ENCODE assay signal across 8 mouse cellular contexts in the genomic region with DNA sequence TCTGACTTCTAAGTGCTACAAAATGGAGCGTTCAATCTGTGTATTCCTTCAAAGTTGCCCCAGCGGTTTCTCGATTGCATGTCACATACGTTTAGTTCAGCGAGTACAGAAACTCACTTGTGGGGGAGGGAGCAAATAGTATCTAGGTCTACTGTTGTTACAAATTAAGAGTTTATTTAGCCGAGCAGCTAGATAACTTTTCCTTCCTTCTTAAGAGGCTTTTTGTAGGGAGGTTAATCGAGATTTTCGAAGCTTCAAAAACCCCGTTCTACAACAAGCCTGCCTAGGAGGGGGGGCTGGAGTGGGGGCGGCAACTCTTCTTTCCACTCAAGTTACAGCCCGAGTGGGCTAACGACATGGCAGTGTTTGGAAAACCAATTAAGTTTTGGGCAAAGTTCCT. TPM values are rescaled to one million over a fixed set of nuclear protein-coding genes. Genes with fewer than 3 reads are reported as not detected.
DNase-seq lines count a peak whose midpoint lies in the region; ATAC-seq and TF ChIP-seq lines count a peak whose summit lies in the region.

No protein-coding gene starts in this region.

- H3K27ac ChIP-seq in kidney, embryonic 14.5 days (ENCODE audit: low read depth, low read length): peak overlapping the region; percentile 99
- peak overlapping the region; percentile 99 for H3K27ac ChIP-seq in embryonic facial prominence, embryonic 11.5 days (replicated peaks; ENCODE audit: low read depth, low read length)
- peak overlapping the region; percentile 98 for H3K27ac ChIP-seq in intestine, embryonic 14.5 days (ENCODE audit: low read depth)
- H3K27ac ChIP-seq in midbrain, postnatal 0 days (ENCODE audit: low read depth, low read length): no peak overlapping the region

- DNase-seq in kidney, adult 18-20 months: no peak
- DNase-seq in embryonic facial prominence, embryonic 11.5 days (ENCODE audit: low spot score): peak; percentile 56
- no peak for DNase-seq in intestine, embryonic 14.5 days (ENCODE audit: low spot score)
- DNase-seq in midbrain, postnatal 0 days (ENCODE audit: low spot score): peak; percentile 12
- DNase-seq in ovary, postnatal 14 days (ENCODE audit: low spot score): no peak
- DNase-seq in gastrocnemius, postnatal 10 days: no peak
- no peak for DNase-seq in spleen, adult 18-20 months

- TF ChIP-seq CTCF in midbrain, postnatal 0 days (IDR thresholded peaks at IDR 0.05): no peak

- no peaks in the 10 kb centered on the region for H3K9me3 ChIP-seq in kidney, embryonic 14.5 days (ENCODE audit: control insufficient read depth, low read length)
- no peaks in the 10 kb centered on the region for H3K9me3 ChIP-seq in embryonic facial prominence, embryonic 11.5 days (replicated peaks; ENCODE audit: control insufficient read depth, low read length)
- no peaks in the 10 kb centered on the region for H3K9me3 ChIP-seq in intestine, embryonic 14.5 days (ENCODE audit: control insufficient read depth, low read length)
- H3K9me3 ChIP-seq in midbrain, postnatal 0 days (ENCODE audit: low read length): no peaks in the 10 kb centered on the region

- WGBS in kidney, embryonic 14.5 days: under 1% methylated on average over 12 of the region's 12 CpGs
- WGBS in embryonic facial prominence, embryonic 11.5 days: 2% methylated on average over 12 of the region's 12 CpGs
- 2% methylated on average over 12 of the region's 12 CpGs for WGBS in intestine, embryonic 14.5 days
- 1% methylated on average over 12 of the region's 12 CpGs for WGBS in midbrain, postnatal 0 days

- no peaks in the 10 kb centered on the region for H3K27me3 ChIP-seq in kidney, embryonic 14.5 days (ENCODE audit: control insufficient read depth, insufficient read depth, low read length)
- H3K27me3 ChIP-seq in embryonic facial prominence, embryonic 11.5 days (ENCODE audit: control insufficient read depth, insufficient read depth, low read length): no peaks in the 10 kb centered on the region
- no peaks in the 10 kb centered on the region for H3K27me3 ChIP-seq in intestine, embryonic 14.5 days (replicated peaks; ENCODE audit: control insufficient read depth, insufficient read depth, low read length)
- H3K27me3 ChIP-seq in midbrain, postnatal 0 days (ENCODE audit: insufficient read depth, low read length): no peaks in the 10 kb centered on the region; the same call in 1 of the 2 replicates

- ATAC-seq in kidney, embryonic 14.5 days (ENCODE audit: low FRiP score, low TSS enrichment): no peak
- ATAC-seq in embryonic facial prominence, embryonic 11.5 days (replicated peaks; ENCODE audit: insufficient number of reproducible peaks, low FRiP score, low TSS enrichment, low read depth): no peak
- ATAC-seq in intestine, embryonic 14.5 days (replicated peaks; ENCODE audit: low FRiP score, low TSS enrichment, low read depth): no peak
- ATAC-seq in midbrain, postnatal 0 days (ENCODE audit: low FRiP score): no peak

- H3K4me2 ChIP-seq in kidney, embryonic 14.5 days (replicated peaks; ENCODE audit: low read depth, low read length): peak overlapping the region; percentile 52
- peak overlapping the region; percentile 61 for H3K4me2 ChIP-seq in embryonic facial prominence, embryonic 11.5 days (ENCODE audit: low read depth, low read length)
- peak overlapping the region; percentile 80 for H3K4me2 ChIP-seq in intestine, embryonic 14.5 days (ENCODE audit: low read length)
- peak overlapping the region; percentile 93 for H3K4me2 ChIP-seq in midbrain, postnatal 0 days (ENCODE audit: low read depth, low read length, poor library complexity, severe bottlenecking)

- H3K36me3 ChIP-seq in kidney, embryonic 14.5 days (ENCODE audit: control insufficient read depth, insufficient read depth, low read length): peaks cover 28% of the 10 kb centered on the region
- no peaks in the 10 kb centered on the region; the same call in none of the 2 replicates for H3K36me3 ChIP-seq in embryonic facial prominence, embryonic 11.5 days (replicated peaks; ENCODE audit: control insufficient read depth, insufficient read depth, low read depth, low read length)
- peaks cover 36% of the 10 kb centered on the region for H3K36me3 ChIP-seq in intestine, embryonic 14.5 days (ENCODE audit: control insufficient read depth, insufficient read depth, low read length)
- no peaks in the 10 kb centered on the region for H3K36me3 ChIP-seq in midbrain, postnatal 0 days (ENCODE audit: insufficient read depth, low read length)

- peaks cover 10% of the 10 kb centered on the region for H3K4me1 ChIP-seq in kidney, embryonic 14.5 days (ENCODE audit: control insufficient read depth, insufficient read depth, low read length)
- H3K4me1 ChIP-seq in embryonic facial prominence, embryonic 11.5 days (ENCODE audit: control insufficient read depth, insufficient read depth, low read length): no peaks in the 10 kb centered on the region
- H3K4me1 ChIP-seq in intestine, embryonic 14.5 days (replicated peaks; ENCODE audit: control insufficient read depth, insufficient read depth, low read length): peaks cover 17% of the 10 kb centered on the region; the same call in 1 of the 2 replicates
- H3K4me1 ChIP-seq in midbrain, postnatal 0 days (ENCODE audit: insufficient read depth, low read length): 0 out of 2 replicates have a peak, but pooled peaks cover 2% of the 10 kb centered on the region

- H3K9ac ChIP-seq in kidney, embryonic 14.5 days (ENCODE audit: low read depth, low read length): peak overlapping the region; percentile 97
- peak overlapping the region; percentile 98 for H3K9ac ChIP-seq in embryonic facial prominence, embryonic 11.5 days (replicated peaks; ENCODE audit: low read length)
- peak overlapping the region; percentile 99 for H3K9ac ChIP-seq in intestine, embryonic 14.5 days (ENCODE audit: low read length)
- H3K9ac ChIP-seq in midbrain, postnatal 0 days (replicated peaks; ENCODE audit: low read length, poor library complexity, severe bottlenecking): no peak overlapping the region

- peak overlapping the region; percentile 95 for H3K4me3 ChIP-seq in kidney, embryonic 14.5 days (ENCODE audit: low read length)
- H3K4me3 ChIP-seq in embryonic facial prominence, embryonic 11.5 days (ENCODE audit: low read depth, low read length): peak overlapping the region; percentile 95
- H3K4me3 ChIP-seq in intestine, embryonic 14.5 days (ENCODE audit: low read depth, low read length): peak overlapping the region; percentile 91
- H3K4me3 ChIP-seq in midbrain, postnatal 0 days (ENCODE audit: low read depth, low read length): peak overlapping the region; percentile 72

RNA-seq across cellular contexts. Expression of a gene that starts 1.6 kb away (rescaled TPM):
- polyA plus RNA-seq in kidney, embryonic 14.5 days (2014; fragmentation: Nextera tagmentation; extraction: Ambion mirVana): 36.7 and 48.8 TPM in 2 replicates
- 41.9 and 43.7 TPM in 2 replicates for polyA plus RNA-seq in embryonic facial prominence, embryonic 11.5 days (2014; fragmentation: Nextera tagmentation; extraction: Ambion mirVana)
- 29.3 and 30.9 TPM in 2 replicates for polyA plus RNA-seq in intestine, embryonic 14.5 days (2014; fragmentation: Nextera tagmentation; extraction: Ambion mirVana)
- 12.5 and 15.8 TPM in 2 replicates for total RNA-seq in midbrain, postnatal 0 days (2014; rRNA removed)
- 3.1 and 4.1 TPM in 2 replicates for polyA plus RNA-seq in midbrain, postnatal 0 days (2015; fragmentation: Nextera tagmentation; extraction: Ambion mirVana)
- total RNA-seq in gastrocnemius, postnatal 10 days (2021): 10 to 100 TPM; 64.7 to 73.7 TPM

RNA-seq across cellular contexts. Expression of a gene that starts 39.8 kb away (rescaled TPM):
- polyA plus RNA-seq in kidney, embryonic 14.5 days (2014; fragmentation: Nextera tagmentation; extraction: Ambion mirVana): 13.4 and 15.1 TPM in 2 replicates
- polyA plus RNA-seq in embryonic facial prominence, embryonic 11.5 days (2014; fragmentation: Nextera tagmentation; extraction: Ambion mirVana): 21.0 and 22.8 TPM in 2 replicates
- 9.5 and 12.3 TPM in 2 replicates for polyA plus RNA-seq in intestine, embryonic 14.5 days (2014; fragmentation: Nextera tagmentation; extraction: Ambion mirVana)
- 12.1 and 20.1 TPM in 2 replicates for total RNA-seq in midbrain, postnatal 0 days (2014; rRNA removed)
- polyA plus RNA-seq in midbrain, postnatal 0 days (2015; fragmentation: Nextera tagmentation; extraction: Ambion mirVana): 9.9 and 11.9 TPM in 2 replicates
- 1 to 10 TPM; 1.2 to 2.0 TPM for total RNA-seq in gastrocnemius, postnatal 10 days (2021)

Comparison
In these comparisons a context has a peak if more than half of its experiments do, and no peak if none do; other contexts are left out.
1. DNase-seq: peak in embryonic facial prominence, embryonic 11.5 days (single experiment) and midbrain, postnatal 0 days (single experiment); none in kidney, adult 18-20 months (single experiment), intestine, embryonic 14.5 days (single experiment), ovary, postnatal 14 days (single experiment), gastrocnemius, postnatal 10 days (single experiment) and spleen, adult 18-20 months (0 of 2).
2. Peak in every context shown above with its lines, with median percentiles within 50 percentile points of each other: H3K4me2 ChIP-seq and H3K4me3 ChIP-seq.